Mouse (Mus musculus) stomach, embryonic 14.5 days (tissue): ENCODE measurements around the gene Haus4. TPM values are rescaled to one million over a fixed set of nuclear protein-coding genes. Genes with fewer than 3 reads are reported as not detected.
A peak's percentile ranks its signal among the peaks of the same experiment; 100 is the strongest.

ENCODE experiments used
- ATAC-seq: fragments of 200-750 bp; cut with Nextera tagmentation; 2 replicates; pipeline ENCODE4 v1.8.0; 2017; ENCODE audit warnings: low read depth, moderate TSS enrichment; ENCODE audit not compliant: insufficient number of reproducible peaks, insufficient read depth, low FRiP score
- H3K27ac ChIP-seq: fragments of 300-500 bp; sonication (generic); 2 replicates; pipeline ENCODE4 v1.5.1; 2014; ENCODE audit warnings: mild to moderate bottlenecking, low read length, moderate library complexity, mixed read lengths
- H3K27me3 ChIP-seq: fragments of 300-500 bp; sonication (generic); 2 replicates; pipeline ENCODE4 v1.6.1; 2014; ENCODE audit warnings: low read length, control low read depth, mixed read lengths; ENCODE audit not compliant: control insufficient read depth, insufficient read depth
- H3K36me3 ChIP-seq: fragments of 300-500 bp; sonication (generic); 2 replicates; pipeline ENCODE4 v1.6.1; 2014; ENCODE audit warnings: mild to moderate bottlenecking, control low read depth, low read length, moderate library complexity, mixed read lengths; ENCODE audit not compliant: control insufficient read depth, insufficient read depth
- H3K4me1 ChIP-seq: fragments of 300-500 bp; sonication (generic); 2 replicates; pipeline ENCODE4 v1.6.1; 2014; ENCODE audit warnings: low read length, control low read depth, mixed read lengths; ENCODE audit not compliant: control insufficient read depth, insufficient read depth
- H3K4me2 ChIP-seq: fragments of 300-500 bp; sonication (generic); replicated peaks from 2 replicates; pipeline ENCODE4 v1.6.1; 2014; ENCODE audit warnings: low read depth, low read length, control low read depth
- H3K4me3 ChIP-seq: fragments of 300-500 bp; sonication (generic); 2 replicates; pipeline ENCODE4 v1.5.1; 2014; ENCODE audit warnings: low read depth, low read length, control low read depth
- H3K9ac ChIP-seq: fragments of 300-500 bp; sonication (generic); replicated peaks from 2 replicates; pipeline ENCODE4 v1.6.1; 2014; ENCODE audit warnings: low read depth, mild to moderate bottlenecking, control low read depth, low read length, moderate library complexity, mixed read lengths
- H3K9me3 ChIP-seq: fragments of 300-500 bp; sonication (generic); 2 replicates; pipeline ENCODE4 v1.6.1; 2016; ENCODE audit warnings: low read depth, low read length, control low read depth; ENCODE audit not compliant: control insufficient read depth
- WGBS: fragments of 180-500 bp; shearing (Covaris S2); extraction: QIAGEN DNeasy Blood & Tissue Kit; methylation state at CpG from one replicate; pipeline ENCODE4 v1.1.7; 2014; 5-methylcytosine and 5-hydroxymethylcytosine counted together
- polyA plus RNA-seq: library from polyadenylated mRNA; unstranded; fragments of >200 nt; fragmentation: Nextera tagmentation; extraction: Ambion mirVana; gene quantifications from 2 replicates; pipeline ENCODE4 v1.2.1, GENCODE M21; 2014

Gene Haus4
- polyA plus RNA-seq, 1 experiment from 2014 or later, result 48.2 TPM

- peak; percentile 28; the same call in 1 of the 2 replicates for ATAC-seq
- H3K9ac ChIP-seq, result no peak overlapping the region
- peaks cover 5% of the 10 kb centered on the region; the same call in 1 of the 2 replicates for H3K36me3 ChIP-seq
- H3K27me3 ChIP-seq, result no peaks in the 10 kb centered on the region
- no peaks in the 10 kb centered on the region for H3K9me3 ChIP-seq
- WGBS, result 40% methylated on average over 10 of the region's 10 CpGs
- no peak overlapping the region for H3K4me2 ChIP-seq
- no peak overlapping the region for H3K4me3 ChIP-seq
- H3K4me1 ChIP-seq, result no peaks in the 10 kb centered on the region
- H3K27ac ChIP-seq, result peak overlapping the region; percentile 23; the same call in 1 of the 2 replicates
These were observed 38.0 kb upstream of the Haus4 start for GRCm38 (mm10) chr14:54592319-54592934.

GRCm38 (mm10) chr14:54591056-54591455 is 36.6 kb upstream of the Haus4 start:
- no peak overlapping the region for H3K27ac ChIP-seq
- no peaks in the 10 kb centered on the region for H3K9me3 ChIP-seq
- peaks cover 5% of the 10 kb centered on the region; the same call in 1 of the 2 replicates for H3K36me3 ChIP-seq
- no peak overlapping the region for H3K9ac ChIP-seq
- no peak overlapping the region for H3K4me3 ChIP-seq
- no peaks in the 10 kb centered on the region for H3K4me1 ChIP-seq
- H3K4me2 ChIP-seq, result no peak overlapping the region
- no peaks in the 10 kb centered on the region for H3K27me3 ChIP-seq
- no peak for ATAC-seq
- 93% methylated on average over 16 of the region's 16 CpGs for WGBS

GRCm38 (mm10) chr14:54583681-54584338 is 29.4 kb upstream of the Haus4 start:
- H3K36me3 ChIP-seq, result peaks cover 6% of the 10 kb centered on the region; the same call in 1 of the 2 replicates
- peak; percentile 56; the same call in 1 of the 2 replicates for ATAC-seq
- no peaks in the 10 kb centered on the region for H3K27me3 ChIP-seq
- WGBS, result 26% methylated on average over 7 of the region's 7 CpGs
- H3K9me3 ChIP-seq, result no peaks in the 10 kb centered on the region
- H3K4me3 ChIP-seq, result no peak overlapping the region
- H3K27ac ChIP-seq, result peak overlapping the region; percentile 49; the same call in 1 of the 2 replicates
- H3K9ac ChIP-seq, result no peak overlapping the region
- no peak overlapping the region; the same call in 1 of the 2 replicates for H3K4me2 ChIP-seq
- H3K4me1 ChIP-seq, result peaks cover 1% of the 10 kb centered on the region; the same call in 1 of the 2 replicates

- Histone ChIP-seq H3K27me3 (no peaks in the 10 kb centered on the region), H3K27ac (no peak overlapping the region), H3K9ac (no peak overlapping the region), H3K4me3 (no peak overlapping the region), H3K4me1 (peaks cover 7% of the 10 kb centered on the region), H3K9me3 (no peaks in the 10 kb centered on the region), H3K36me3 (peaks cover 6% of the 10 kb centered on the region; the same call in 1 of the 2 replicates), H3K4me2 (no peak overlapping the region)
- no peak for ATAC-seq
- WGBS, result 81% methylated on average over 9 of the region's 9 CpGs
These were observed 28.1 kb upstream of the Haus4 start for GRCm38 (mm10) chr14:54582536-54582935.

GRCm38 (mm10) chr14:54579638-54580037 is 25.2 kb upstream of the Haus4 start:
- H3K36me3 ChIP-seq, result no peaks in the 10 kb centered on the region; the same call in 1 of the 2 replicates
- ATAC-seq, result no peak
- WGBS, result 80% methylated on average over 7 of the region's 7 CpGs
- H3K9me3 ChIP-seq, result no peaks in the 10 kb centered on the region
- H3K4me2 ChIP-seq, result no peak overlapping the region
- H3K27ac ChIP-seq, result no peak overlapping the region
- H3K4me3 ChIP-seq, result no peak overlapping the region
- peaks cover 13% of the 10 kb centered on the region for H3K4me1 ChIP-seq
- H3K27me3 ChIP-seq, result no peaks in the 10 kb centered on the region
- no peak overlapping the region for H3K9ac ChIP-seq

DNA sequence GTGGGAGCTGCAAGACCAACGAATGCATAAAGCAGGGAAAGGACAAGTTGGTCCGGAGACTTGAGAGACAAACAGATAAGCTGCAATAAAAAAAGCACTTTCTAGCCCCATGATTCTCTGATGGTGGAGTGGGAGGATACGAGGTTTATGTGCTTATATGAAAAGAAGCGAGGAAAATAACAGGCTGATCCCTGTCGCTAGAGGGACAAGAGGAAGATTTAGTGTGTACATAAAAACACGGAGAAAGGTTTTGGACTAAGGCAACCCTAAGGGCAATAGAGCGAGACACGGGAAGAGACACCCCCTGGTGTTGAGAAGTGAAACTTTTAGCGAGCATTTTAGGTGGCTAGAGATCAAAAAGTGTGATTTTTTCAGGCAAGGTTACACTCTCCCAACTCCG is 23.6 kb upstream of the Haus4 start:
- H3K9me3 ChIP-seq, result no peaks in the 10 kb centered on the region
- under 1% methylated on average over 10 of the region's 10 CpGs for WGBS
- no peaks in the 10 kb centered on the region for H3K27me3 ChIP-seq
- peak overlapping the region; percentile 91 for H3K9ac ChIP-seq
- H3K4me1 ChIP-seq, result peaks cover 28% of the 10 kb centered on the region
- H3K27ac ChIP-seq, result peak overlapping the region; percentile 95
- H3K4me2 ChIP-seq, result peak overlapping the region; percentile 75
- peak overlapping the region; percentile 93 for H3K4me3 ChIP-seq
- H3K36me3 ChIP-seq, result 0 out of 2 replicates have a peak, but pooled peaks cover 3% of the 10 kb centered on the region
- 0 out of 2 replicates have a peak, but pooled peaks have one; percentile 1 for ATAC-seq

- WGBS, result under 1% methylated on average over 66 of the region's 66 CpGs
- H3K36me3 ChIP-seq, result 0 out of 2 replicates have a peak, but pooled peaks cover 6% of the 10 kb centered on the region
- H3K9me3 ChIP-seq, result no peaks in the 10 kb centered on the region
- H3K4me1 ChIP-seq, result peaks cover 36% of the 10 kb centered on the region
- H3K27me3 ChIP-seq, result no peaks in the 10 kb centered on the region
- peak within 1 kb of the TSS; percentile 93 for H3K4me3 ChIP-seq
- peak; percentile 73 for ATAC-seq
- H3K4me2 ChIP-seq, result peak within 1 kb of the TSS; percentile 75
- H3K27ac ChIP-seq, result peak within 1 kb of the TSS; percentile 95
- peak within 1 kb of the TSS; percentile 91 for H3K9ac ChIP-seq
These were observed 22.9 kb upstream of the Haus4 start, which contains the start of gene Ajuba for GRCm38 (mm10) chr14:54577089-54577982. TSS of gene Ajuba (minus strand) at chr14:54577558.
